Mouse (Mus musculus) neural tube, embryonic 15.5 days (tissue): ENCODE measurements at regions not wholly inside any gene's neighbourhood (a gene's known extent, or its start where the extent isn't known, plus 50 kb on each side); places are given as distances from the start of the nearest gene placed in this dataset.
A peak's percentile ranks its signal among the peaks of the same experiment; 100 is the strongest.

Experiments
- ATAC-seq: fragments of 200-750 bp; cut with Nextera tagmentation; 2 replicates; pipeline ENCODE4 v1.8.0; 2017; ENCODE audit warnings: mild to moderate bottlenecking, moderate TSS enrichment, moderate library complexity; ENCODE audit not compliant: low FRiP score
- H3K27ac ChIP-seq: fragments of 300-500 bp; sonication (generic); replicated peaks from 2 replicates; pipeline ENCODE4 v1.5.1; 2015; ENCODE audit warnings: mild to moderate bottlenecking, inconsistent platforms
- H3K27me3 ChIP-seq: fragments of 300-500 bp; sonication (generic); replicated peaks from 2 replicates; pipeline ENCODE4 v1.6.1; 2015; ENCODE audit warnings: inconsistent platforms
- H3K36me3 ChIP-seq: fragments of 300-500 bp; sonication (generic); 2 replicates; pipeline ENCODE4 v1.6.1; 2015; ENCODE audit warnings: inconsistent platforms
- H3K4me1 ChIP-seq: fragments of 300-500 bp; sonication (generic); 2 replicates; pipeline ENCODE4 v1.6.1; 2015; ENCODE audit warnings: inconsistent platforms
- H3K4me2 ChIP-seq: fragments of 300-500 bp; sonication (generic); 2 replicates; pipeline ENCODE4 v1.6.1; 2015; ENCODE audit warnings: inconsistent platforms, mild to moderate bottlenecking, moderate library complexity
- H3K4me3 ChIP-seq: fragments of 300-500 bp; sonication (generic); replicated peaks from 2 replicates; pipeline ENCODE4 v1.5.1; 2015; ENCODE audit warnings: mild to moderate bottlenecking, inconsistent platforms
- H3K9ac ChIP-seq: fragments of 300-500 bp; sonication (generic); replicated peaks from 2 replicates; pipeline ENCODE4 v1.6.1; 2015; ENCODE audit warnings: mild to moderate bottlenecking, inconsistent platforms
- H3K9me3 ChIP-seq: fragments of 300-500 bp; sonication (generic); replicated peaks from 2 replicates; pipeline ENCODE4 v1.6.1; 2016; ENCODE audit warnings: inconsistent platforms
- WGBS: fragments of 180-500 bp; shearing (Covaris S2); methylation state at CpG from one replicate; pipeline ENCODE4 v1.1.7; 2015; ENCODE audit warnings: mixed read lengths; 5-methylcytosine and 5-hydroxymethylcytosine counted together

DNA sequence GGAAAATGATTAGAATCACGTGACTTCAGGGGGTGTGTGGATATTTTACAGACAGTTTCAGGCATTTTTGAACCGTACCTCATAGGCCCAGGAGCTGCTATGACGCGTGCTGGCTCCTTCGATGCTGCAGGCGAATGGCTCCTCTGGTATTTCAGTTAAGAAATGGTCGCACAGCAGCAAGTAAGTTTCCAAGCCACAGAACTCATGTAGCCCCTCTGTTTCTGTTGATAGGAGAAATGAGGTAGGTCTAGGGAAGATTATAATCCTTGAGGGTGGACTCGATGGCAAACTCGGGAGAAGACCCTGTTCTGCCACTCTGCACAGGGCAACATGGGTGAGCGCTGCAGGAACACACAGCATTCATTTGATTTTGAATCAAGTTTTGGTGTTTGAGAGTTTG lies 127.0 kb upstream of the Npvf start:
- Histone ChIP-seq H3K4me3 (no peak overlapping the region), H3K9ac (no peak overlapping the region), H3K4me1 (peaks cover 36% of the 10 kb centered on the region), H3K9me3 (no peaks in the 10 kb centered on the region), H3K27me3 (no peaks in the 10 kb centered on the region), H3K27ac (no peak overlapping the region), H3K36me3 (no peaks in the 10 kb centered on the region), H3K4me2 (no peak overlapping the region)
- ATAC-seq, result no peak
- 86% methylated on average over 10 of the region's 10 CpGs for WGBS

DNA sequence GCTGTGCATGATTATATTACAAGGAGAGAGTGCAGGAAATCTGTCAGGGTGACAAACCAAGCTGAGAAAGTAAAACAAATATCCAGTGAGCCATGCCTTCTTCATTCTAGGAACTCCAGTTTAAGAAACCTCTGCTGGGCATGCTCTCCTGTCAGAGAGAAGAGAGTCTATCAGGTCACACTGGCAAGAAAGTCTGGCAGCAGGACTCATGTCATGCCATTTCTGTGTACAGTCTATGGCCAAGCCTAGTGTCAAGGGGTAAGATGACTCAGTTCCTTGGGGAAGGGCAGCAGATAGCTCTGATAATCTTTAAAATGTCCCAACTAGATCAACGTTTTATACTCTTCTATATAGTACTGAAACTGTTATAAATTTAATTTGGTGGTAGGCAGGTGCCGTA lies 128.0 kb upstream of the Npvf start:
- WGBS, result 64% methylated on average over 2 of the region's 2 CpGs
- Histone ChIP-seq H3K36me3 (no peaks in the 10 kb centered on the region), H3K4me3 (no peak overlapping the region), H3K9ac (no peak overlapping the region), H3K27me3 (no peaks in the 10 kb centered on the region), H3K4me1 (peaks cover 27% of the 10 kb centered on the region), H3K9me3 (no peaks in the 10 kb centered on the region), H3K27ac (no peak overlapping the region), H3K4me2 (no peak overlapping the region)
- no peak for ATAC-seq

DNA sequence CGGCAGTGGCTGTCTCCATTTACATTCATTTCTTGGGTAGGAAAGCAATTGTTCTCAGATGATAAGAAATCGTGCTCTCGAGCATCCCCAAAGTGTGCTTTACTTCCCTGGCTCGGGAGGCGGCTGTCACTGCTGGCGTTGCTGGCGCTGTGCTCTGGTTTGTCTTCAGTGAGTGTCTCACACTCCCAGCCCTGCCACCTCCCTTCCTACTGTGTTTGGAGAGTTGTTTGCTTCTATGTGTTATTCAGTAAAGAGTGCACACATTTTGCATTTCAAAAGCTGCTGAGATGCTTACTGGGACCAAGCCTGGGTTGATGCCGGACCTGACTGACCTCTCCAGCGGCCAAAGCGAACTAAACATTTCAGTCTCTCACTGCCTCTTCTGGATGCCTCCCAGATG lies 129.3 kb upstream of the Npvf start:
- H3K27ac ChIP-seq, result peak overlapping the region; percentile 19; the same call in 1 of the 2 replicates
- no peak; the same call in 1 of the 2 replicates for ATAC-seq
- WGBS, result 43% methylated on average over 10 of the region's 10 CpGs

DNA sequence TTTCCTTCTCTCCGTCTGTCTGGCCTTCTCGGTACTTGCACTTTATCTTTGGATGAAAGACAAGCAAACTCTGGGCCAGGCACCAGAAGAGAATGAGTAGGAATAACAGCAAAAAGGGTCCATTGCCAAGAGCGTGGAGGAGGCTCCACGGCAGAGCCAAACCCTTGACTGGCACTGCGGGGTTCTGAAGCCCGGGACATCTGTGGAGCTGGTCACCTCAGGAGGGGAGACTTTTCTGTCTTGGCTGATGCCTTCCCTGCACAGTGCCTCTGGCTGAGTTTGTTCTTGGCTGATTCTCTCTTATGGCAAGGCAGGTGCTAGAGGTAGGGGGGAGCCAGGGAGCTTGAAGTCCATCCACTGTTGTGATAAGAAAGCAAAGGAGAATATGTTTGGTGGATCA lies 130.1 kb upstream of the Npvf start:
- Histone ChIP-seq H3K9ac (no peak overlapping the region), H3K4me1 (peaks cover 15% of the 10 kb centered on the region), H3K4me3 (no peak overlapping the region), H3K36me3 (no peaks in the 10 kb centered on the region), H3K27ac (peak overlapping the region; percentile 19; the same call in 1 of the 2 replicates), H3K4me2 (no peak overlapping the region), H3K9me3 (no peaks in the 10 kb centered on the region), H3K27me3 (no peaks in the 10 kb centered on the region)
- 84% methylated on average over 6 of the region's 6 CpGs for WGBS
- no peak for ATAC-seq

More for the DNA sequence above, 129.3 kb upstream of the Npvf start:
- Histone ChIP-seq H3K9me3 (no peaks in the 10 kb centered on the region), H3K4me2 (no peak overlapping the region), H3K9ac (no peak overlapping the region), H3K36me3 (no peaks in the 10 kb centered on the region), H3K4me3 (no peak overlapping the region), H3K27me3 (no peaks in the 10 kb centered on the region), H3K4me1 (peaks cover 15% of the 10 kb centered on the region)

DNA sequence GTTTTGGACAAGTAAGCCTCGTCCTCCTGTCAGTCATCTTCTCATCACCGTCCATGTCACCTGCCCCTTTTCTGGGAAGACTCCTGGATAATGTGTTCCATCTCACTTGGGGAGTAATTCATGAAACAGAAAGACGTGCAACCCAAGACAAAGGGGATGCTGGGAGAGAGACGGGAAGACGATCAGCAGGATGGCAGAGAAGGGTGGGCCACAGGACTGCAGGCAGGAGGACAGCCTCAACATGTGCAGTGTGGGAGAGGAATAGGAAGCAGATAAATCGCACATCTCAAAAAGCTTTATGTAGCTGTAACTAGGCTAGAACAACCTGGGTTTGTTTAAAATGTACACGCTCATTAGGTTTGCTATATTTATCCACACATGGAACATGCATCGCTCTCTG lies 133.4 kb upstream of the Npvf start:
- 95% methylated on average over 8 of the region's 8 CpGs for WGBS
- peaks cover 9% of the 10 kb centered on the region for H3K4me1 ChIP-seq
- no peak for ATAC-seq
- H3K27me3 ChIP-seq, result no peaks in the 10 kb centered on the region
- no peaks in the 10 kb centered on the region for H3K36me3 ChIP-seq
- no peak overlapping the region for H3K4me2 ChIP-seq
- H3K27ac ChIP-seq, result no peak overlapping the region
- no peak overlapping the region for H3K4me3 ChIP-seq
- H3K9ac ChIP-seq, result no peak overlapping the region
- no peaks in the 10 kb centered on the region for H3K9me3 ChIP-seq

DNA sequence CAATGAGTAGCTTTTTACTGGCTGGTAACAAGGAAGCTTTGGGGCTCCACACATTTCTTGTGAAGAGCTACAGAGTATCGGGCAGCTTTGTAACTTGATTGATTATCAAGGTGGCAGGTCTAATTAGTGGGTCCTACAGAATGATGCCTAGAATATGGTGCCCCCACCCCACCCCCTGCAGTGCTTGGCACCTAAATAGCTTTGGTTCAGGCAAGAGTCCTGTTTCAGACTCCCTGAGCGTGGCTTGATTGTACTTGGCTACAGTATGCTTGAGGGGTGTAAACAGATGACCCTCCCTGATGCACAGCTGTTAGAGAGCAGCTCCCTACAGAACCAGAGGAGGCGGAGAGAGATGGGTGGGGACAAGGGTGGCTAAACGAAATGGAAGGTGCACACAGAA lies 145.7 kb upstream of the Npvf start:
- WGBS, result 36% methylated on average over 4 of the region's 4 CpGs
- no peak overlapping the region for H3K9ac ChIP-seq
- no peaks in the 10 kb centered on the region for H3K9me3 ChIP-seq
- no peak overlapping the region for H3K27ac ChIP-seq
- H3K27me3 ChIP-seq, result no peaks in the 10 kb centered on the region
- H3K4me3 ChIP-seq, result no peak overlapping the region
- peaks cover 18% of the 10 kb centered on the region for H3K4me1 ChIP-seq
- no peaks in the 10 kb centered on the region for H3K36me3 ChIP-seq
- H3K4me2 ChIP-seq, result no peak overlapping the region
- ATAC-seq, result no peak

DNA sequence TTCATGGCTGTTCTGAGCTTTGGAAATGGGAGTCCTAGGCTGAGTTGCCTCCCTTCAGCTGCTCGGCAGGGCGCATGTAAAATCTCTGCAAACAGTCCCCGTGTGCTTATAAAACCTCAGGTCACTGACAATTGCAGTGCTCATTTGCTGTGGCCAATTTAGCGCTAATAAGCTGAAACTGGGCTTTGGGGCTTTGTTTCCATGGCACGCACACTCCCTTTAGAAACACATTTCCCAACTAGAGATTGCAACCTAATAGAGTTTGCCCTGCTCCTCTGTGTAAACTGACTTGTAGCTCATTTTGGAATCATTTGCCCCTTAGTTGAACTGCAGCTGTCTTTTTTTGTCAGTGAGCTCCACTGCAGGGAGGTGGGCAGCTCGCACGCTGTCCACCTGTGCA lies 148.7 kb upstream of the Npvf start:
- no peak overlapping the region for H3K4me3 ChIP-seq
- ATAC-seq, result 0 out of 2 replicates have a peak, but pooled peaks have one; percentile 25
- H3K9ac ChIP-seq, result no peak overlapping the region
- 21% methylated on average over 7 of the region's 7 CpGs for WGBS
- H3K27ac ChIP-seq, result peak overlapping the region; percentile 68
- H3K4me2 ChIP-seq, result no peak overlapping the region
- no peaks in the 10 kb centered on the region for H3K27me3 ChIP-seq
- no peaks in the 10 kb centered on the region for H3K36me3 ChIP-seq
- H3K9me3 ChIP-seq, result no peaks in the 10 kb centered on the region
- H3K4me1 ChIP-seq, result peaks cover 29% of the 10 kb centered on the region

DNA sequence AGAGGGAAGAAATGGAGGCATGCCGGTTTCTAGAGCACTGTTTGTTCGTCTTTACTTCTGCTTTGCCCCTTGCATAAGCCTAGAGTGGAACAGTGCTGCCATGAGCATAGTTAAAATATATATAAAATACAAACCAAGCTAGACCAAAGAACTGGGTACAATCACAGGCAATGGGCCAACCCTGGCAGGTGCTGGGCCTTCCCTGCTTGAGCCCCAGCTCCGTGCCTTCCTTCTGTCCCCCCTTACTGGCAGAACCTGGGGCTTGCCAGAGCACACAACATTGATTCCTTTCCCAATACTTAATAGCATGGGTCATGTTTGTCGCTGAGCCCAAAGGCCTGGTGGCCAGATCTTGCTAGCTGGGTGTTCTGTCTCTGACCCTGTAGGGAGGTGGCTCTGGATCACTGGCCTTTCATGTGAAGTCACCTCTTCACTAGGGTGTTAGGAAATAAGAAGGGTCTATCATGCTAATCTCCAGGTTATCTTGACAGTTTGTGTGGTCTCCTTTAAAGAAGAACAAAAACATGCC lies 150.3 kb upstream of the Npvf start:
- Histone ChIP-seq H3K27me3 (no peaks in the 10 kb centered on the region), H3K9ac (no peak overlapping the region), H3K27ac (no peak overlapping the region), H3K4me1 (peaks cover 42% of the 10 kb centered on the region), H3K4me2 (no peak overlapping the region), H3K36me3 (no peaks in the 10 kb centered on the region), H3K4me3 (no peak overlapping the region), H3K9me3 (no peaks in the 10 kb centered on the region)
- ATAC-seq, result no peak
- 79% methylated on average over 4 of the region's 4 CpGs for WGBS

DNA sequence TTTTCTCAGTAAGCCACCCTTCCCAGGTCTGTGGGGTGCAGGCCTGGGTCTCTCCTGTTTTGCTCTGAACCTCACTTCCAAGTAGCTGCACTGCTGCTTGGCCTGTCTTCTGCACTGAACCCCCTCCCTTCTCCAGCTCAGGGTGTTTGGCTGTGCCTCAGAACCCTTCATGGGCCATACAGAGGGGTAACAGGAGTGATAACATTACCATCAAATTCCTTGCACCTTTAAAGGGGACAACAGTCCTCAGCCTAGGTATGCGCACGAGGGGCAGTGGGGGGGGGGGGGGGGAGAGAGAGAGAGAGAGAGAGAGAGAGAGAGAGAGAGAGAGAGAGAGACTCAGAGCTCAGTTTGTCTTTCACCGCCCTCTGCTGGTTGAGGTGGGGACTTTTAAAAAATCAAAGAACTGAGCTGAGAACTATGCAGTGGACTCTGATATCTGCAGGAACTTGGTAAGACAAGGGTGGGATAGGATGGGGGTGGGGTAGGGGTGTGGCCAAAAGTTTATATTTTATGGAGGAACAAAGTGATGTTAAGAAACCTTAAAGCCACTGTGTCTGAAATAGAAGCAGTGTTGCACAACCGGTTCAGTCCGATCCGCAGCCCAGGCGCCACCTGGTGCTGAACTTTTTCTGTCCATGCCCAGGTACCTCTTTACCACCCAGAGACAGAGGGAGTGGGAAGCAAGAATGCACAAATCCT lies 152.3 kb upstream of the Npvf start:
- Histone ChIP-seq H3K36me3 (no peaks in the 10 kb centered on the region), H3K9ac (no peak overlapping the region), H3K27me3 (no peaks in the 10 kb centered on the region), H3K4me3 (no peak overlapping the region), H3K27ac (no peak overlapping the region), H3K4me2 (no peak overlapping the region), H3K4me1 (peaks cover 45% of the 10 kb centered on the region), H3K9me3 (no peaks in the 10 kb centered on the region)
- peak; percentile 66 for ATAC-seq
- WGBS, result 24% methylated on average over 7 of the region's 7 CpGs

DNA sequence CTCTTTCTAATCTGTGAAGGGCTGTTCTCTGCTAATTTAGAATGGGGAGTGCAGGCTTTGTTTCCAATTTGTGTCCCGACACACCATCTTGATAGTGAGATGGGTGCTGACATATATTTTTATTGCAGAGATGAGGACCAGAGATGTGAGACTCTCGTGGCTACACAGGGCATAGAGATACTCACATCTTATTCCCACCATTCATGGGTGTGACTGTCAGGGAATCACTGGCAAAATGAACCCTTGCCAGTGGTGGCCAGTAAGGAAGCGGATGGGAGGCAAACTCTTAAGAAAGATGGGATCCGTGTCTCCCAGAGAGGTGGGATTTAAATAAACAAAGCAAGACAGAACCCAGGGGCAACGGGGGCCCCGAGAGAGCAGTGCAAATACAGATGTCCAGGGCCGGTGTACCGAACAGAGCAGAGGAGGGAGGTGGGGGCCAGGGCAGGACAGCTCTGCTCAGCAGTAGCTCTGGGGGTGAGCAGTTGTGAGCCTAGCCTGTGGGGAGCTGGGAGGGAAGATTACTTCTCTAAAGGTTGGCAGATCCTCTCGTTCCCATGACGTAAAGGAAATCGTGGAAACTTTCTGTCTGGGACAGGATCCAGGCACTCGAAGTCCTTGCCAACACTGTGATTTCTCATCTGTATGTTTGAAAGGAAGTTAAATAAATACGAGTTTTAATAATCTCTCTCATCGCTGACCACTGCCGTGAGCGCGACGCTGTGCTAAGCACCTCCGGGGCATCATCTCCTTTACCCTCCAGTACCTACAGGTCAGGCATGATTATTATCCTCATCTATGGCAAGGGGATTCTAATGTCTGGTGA lies 153.2 kb upstream of the Npvf start:
- Histone ChIP-seq H3K4me3 (no peak overlapping the region), H3K27me3 (no peaks in the 10 kb centered on the region), H3K4me1 (peaks cover 42% of the 10 kb centered on the region), H3K27ac (no peak overlapping the region; the same call in 1 of the 2 replicates), H3K36me3 (no peaks in the 10 kb centered on the region), H3K9ac (no peak overlapping the region), H3K4me2 (peak overlapping the region; percentile 5; the same call in 1 of the 2 replicates), H3K9me3 (no peaks in the 10 kb centered on the region)
- peak; percentile 42; the same call in 1 of the 2 replicates for ATAC-seq
- 55% methylated on average over 19 of the region's 19 CpGs for WGBS

DNA sequence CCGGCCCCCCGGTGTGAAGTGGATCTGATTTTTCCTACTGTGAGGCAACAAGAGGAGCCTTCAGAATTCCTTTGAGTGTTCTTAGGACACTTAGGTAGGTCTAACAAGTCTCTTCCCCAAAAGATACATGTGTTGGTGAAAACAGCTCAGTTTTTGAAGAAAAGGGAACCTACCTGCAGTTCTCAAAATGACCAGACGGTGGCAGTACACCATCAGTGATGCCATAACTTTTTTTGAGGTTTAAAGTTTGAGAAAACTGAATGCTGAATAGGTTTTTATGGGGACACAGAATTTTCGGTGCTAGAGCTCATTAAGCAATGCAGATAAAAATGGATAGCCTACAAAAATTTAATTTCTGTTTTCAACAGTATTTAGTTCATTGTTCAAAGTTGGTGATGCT lies 153.9 kb upstream of the Npvf start:
- Histone ChIP-seq H3K36me3 (no peaks in the 10 kb centered on the region), H3K27me3 (no peaks in the 10 kb centered on the region), H3K9ac (no peak overlapping the region), H3K4me1 (peaks cover 35% of the 10 kb centered on the region), H3K9me3 (no peaks in the 10 kb centered on the region), H3K4me3 (no peak overlapping the region), H3K27ac (no peak overlapping the region), H3K4me2 (peak overlapping the region; percentile 5; the same call in 1 of the 2 replicates)
- ATAC-seq, result no peak
- WGBS, result 9% methylated on average over 4 of the region's 4 CpGs
